Mouse (Mus musculus) cortical plate, adult 2 months (tissue): ENCODE results near the gene Zfp541.

Experiments
- CTCF ChIP-seq: fragments of 200-500 bp; IDR thresholded peaks from 2 replicates; pipeline ENCODE4 v1.5.1; 2011; ENCODE audit warnings: mild to moderate bottlenecking, control low read depth, low read length; ENCODE audit not compliant: insufficient read depth; ENCODE audit errors: extremely low read depth
- POLR2A ChIP-seq: fragments of 200-500 bp; IDR thresholded peaks from 2 replicates; pipeline ENCODE4 v1.6.1; 2011; ENCODE audit warnings: mild to moderate bottlenecking, low read length, control low read depth; ENCODE audit not compliant: insufficient read depth; ENCODE audit errors: extremely low read depth

DNA sequence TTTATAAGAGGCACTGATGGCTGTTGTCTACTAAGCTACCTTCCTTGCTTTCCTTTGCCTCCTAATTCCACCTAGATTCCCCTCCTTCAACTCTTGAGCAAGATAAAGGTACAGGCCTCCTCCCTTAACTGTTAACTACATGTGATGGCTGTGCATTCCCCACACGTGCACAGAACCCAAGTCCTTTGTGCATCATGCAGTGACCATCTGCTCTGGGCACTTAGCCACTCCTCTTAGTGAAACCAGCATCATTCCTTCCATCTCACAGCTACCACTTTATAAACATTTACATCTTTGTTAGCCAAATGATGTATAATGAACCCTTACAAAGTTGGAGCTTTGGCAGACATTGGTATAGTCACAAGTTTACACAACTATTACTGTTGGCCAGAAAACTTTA, 18.3 kb downstream of the Zfp541 start:
- TF ChIP-seq POLR2A = no peak
- TF ChIP-seq CTCF = no peak
